Mouse (Mus musculus): ENCODE measurements at regions not wholly inside any gene's neighbourhood (a gene's known extent, or its start where the extent isn't known, plus 50 kb on each side); places are given as distances from the start of the nearest gene placed in this dataset.

GRCm38 (mm10) chr4:47870010-47870637, 174.8 kb upstream of the Nr4a3 start:
- ATAC-seq (ENCODE audit: low FRiP score, low read depth): no peak
- no peak for TF ChIP-seq POLR2A (IDR thresholded peaks at IDR 0.05; ENCODE audit: borderline replicate concordance, extremely low read depth, insufficient read depth, insufficient read length)
- Histone ChIP-seq H3K36me3 (ENCODE audit: control insufficient read depth, insufficient read depth, low read length) (no peaks in the 10 kb centered on the region), H3K9me3 (ENCODE audit: control insufficient read depth, low read length) (no peaks in the 10 kb centered on the region), H3K4me1 (ENCODE audit: control insufficient read depth, insufficient read depth, low read length) (no peaks in the 10 kb centered on the region), H3K9ac (ENCODE audit: low read depth, low read length, severe bottlenecking) (no peak overlapping the region), H3K27ac (replicated peaks; ENCODE audit: low read depth, low read length) (no peak overlapping the region), H3K4me2 (replicated peaks; ENCODE audit: low read depth, low read length, severe bottlenecking) (no peak overlapping the region), H3K27me3 (ENCODE audit: control insufficient read depth, insufficient read depth, low read length) (no peaks in the 10 kb centered on the region), H3K4me3 (replicated peaks; ENCODE audit: low read length) (no peak overlapping the region)
- no peak for DNase-seq (ENCODE audit: low spot score)
- 95% methylated on average over 7 of the region's 7 CpGs for WGBS

- H3K9ac ChIP-seq (ENCODE audit: low read depth, low read length, severe bottlenecking): no peak overlapping the region
- no peak overlapping the region for H3K4me2 ChIP-seq (replicated peaks; ENCODE audit: low read depth, low read length, severe bottlenecking)
- H3K9me3 ChIP-seq (ENCODE audit: control insufficient read depth, low read length): no peaks in the 10 kb centered on the region
- H3K4me3 ChIP-seq (replicated peaks; ENCODE audit: low read length): no peak overlapping the region
- no peaks in the 10 kb centered on the region for H3K36me3 ChIP-seq (ENCODE audit: control insufficient read depth, insufficient read depth, low read length)
- ATAC-seq (ENCODE audit: low FRiP score, low read depth) (no peak), DNase-seq (ENCODE audit: low spot score) (no peak)
- no peaks in the 10 kb centered on the region for H3K4me1 ChIP-seq (ENCODE audit: control insufficient read depth, insufficient read depth, low read length)
- H3K27me3 ChIP-seq (ENCODE audit: control insufficient read depth, insufficient read depth, low read length): no peaks in the 10 kb centered on the region
- TF ChIP-seq POLR2A (IDR thresholded peaks at IDR 0.05; ENCODE audit: borderline replicate concordance, extremely low read depth, insufficient read depth, insufficient read length): no peak
- WGBS: 69% methylated on average over 5 of the region's 5 CpGs
- H3K27ac ChIP-seq (replicated peaks; ENCODE audit: low read depth, low read length): no peak overlapping the region
Measured at GRCm38 (mm10) chr4:47870638-47871019, 174.3 kb upstream of the Nr4a3 start.

- Histone ChIP-seq H3K4me2 (replicated peaks; ENCODE audit: low read depth, low read length, severe bottlenecking) (no peak overlapping the region), H3K27me3 (ENCODE audit: control insufficient read depth, insufficient read depth, low read length) (no peaks in the 10 kb centered on the region), H3K27ac (replicated peaks; ENCODE audit: low read depth, low read length) (no peak overlapping the region), H3K9ac (ENCODE audit: low read depth, low read length, severe bottlenecking) (no peak overlapping the region), H3K36me3 (ENCODE audit: control insufficient read depth, insufficient read depth, low read length) (no peaks in the 10 kb centered on the region), H3K9me3 (ENCODE audit: control insufficient read depth, low read length) (no peaks in the 10 kb centered on the region), H3K4me3 (replicated peaks; ENCODE audit: low read length) (no peak overlapping the region), H3K4me1 (ENCODE audit: control insufficient read depth, insufficient read depth, low read length) (no peaks in the 10 kb centered on the region)
- WGBS: 81% methylated on average over 9 of the region's 9 CpGs
- no peak for TF ChIP-seq POLR2A (IDR thresholded peaks at IDR 0.05; ENCODE audit: borderline replicate concordance, extremely low read depth, insufficient read depth, insufficient read length)
- DNase-seq (ENCODE audit: low spot score): no peak
- no peak for ATAC-seq (ENCODE audit: low FRiP score, low read depth)
Measured at GRCm38 (mm10) chr4:47881560-47881959, 163.4 kb upstream of the Nr4a3 start.

- Histone ChIP-seq H3K4me2 (replicated peaks; ENCODE audit: low read depth, low read length, severe bottlenecking) (no peak overlapping the region), H3K36me3 (ENCODE audit: control insufficient read depth, insufficient read depth, low read length) (no peaks in the 10 kb centered on the region)
- ATAC-seq (ENCODE audit: low FRiP score, low read depth): no peak
Measured at GRCm38 (mm10) chr4:47882076-47882475, 162.9 kb upstream of the Nr4a3 start.

GRCm38 (mm10) chr4:47899579-47899978, 145.4 kb upstream of the Nr4a3 start:
- Histone ChIP-seq H3K9me3 (ENCODE audit: control insufficient read depth, low read length) (no peaks in the 10 kb centered on the region), H3K36me3 (ENCODE audit: control insufficient read depth, insufficient read depth, low read length) (no peaks in the 10 kb centered on the region), H3K27ac (replicated peaks; ENCODE audit: low read depth, low read length) (no peak overlapping the region), H3K27me3 (ENCODE audit: control insufficient read depth, insufficient read depth, low read length) (no peaks in the 10 kb centered on the region), H3K9ac (ENCODE audit: low read depth, low read length, severe bottlenecking) (no peak overlapping the region), H3K4me2 (replicated peaks; ENCODE audit: low read depth, low read length, severe bottlenecking) (no peak overlapping the region), H3K4me3 (replicated peaks; ENCODE audit: low read length) (no peak overlapping the region), H3K4me1 (ENCODE audit: control insufficient read depth, insufficient read depth, low read length) (no peaks in the 10 kb centered on the region)
- no peak for ATAC-seq (ENCODE audit: low FRiP score, low read depth)
- no peak for DNase-seq (ENCODE audit: low spot score)
- 62% methylated on average over 7 of the region's 7 CpGs for WGBS
- TF ChIP-seq POLR2A (IDR thresholded peaks at IDR 0.05; ENCODE audit: borderline replicate concordance, extremely low read depth, insufficient read depth, insufficient read length): no peak

More at GRCm38 (mm10) chr4:47882076-47882475, 162.9 kb upstream of the Nr4a3 start:
- H3K4me1 ChIP-seq (ENCODE audit: control insufficient read depth, insufficient read depth, low read length): no peaks in the 10 kb centered on the region
- no peaks in the 10 kb centered on the region for H3K27me3 ChIP-seq (ENCODE audit: control insufficient read depth, insufficient read depth, low read length)
- 85% methylated on average over 10 of the region's 10 CpGs for WGBS
- H3K9ac ChIP-seq (ENCODE audit: low read depth, low read length, severe bottlenecking): no peak overlapping the region
- no peak overlapping the region for H3K27ac ChIP-seq (replicated peaks; ENCODE audit: low read depth, low read length)
- no peaks in the 10 kb centered on the region for H3K9me3 ChIP-seq (ENCODE audit: control insufficient read depth, low read length)
- no peak for TF ChIP-seq POLR2A (IDR thresholded peaks at IDR 0.05; ENCODE audit: borderline replicate concordance, extremely low read depth, insufficient read depth, insufficient read length)
- no peak overlapping the region for H3K4me3 ChIP-seq (replicated peaks; ENCODE audit: low read length)
- no peak for DNase-seq (ENCODE audit: low spot score)

Data from limb, embryonic 14.5 days (tissue).